Mouse (Mus musculus) lung, postnatal 10 days (tissue): ENCODE measurements at regions not wholly inside any gene's neighbourhood (a gene's known extent, or its start where the extent isn't known, plus 50 kb on each side); places are given as distances from the start of the nearest gene placed in this dataset.

Experiments used
- DNase-seq: peaks from one replicate; pipeline ENCODE4 v3.0.0; 2021

GRCm38 (mm10) chr9:100404426-100404825, 82.2 kb downstream of the Il20rb start:
- DNase-seq = no peak

GRCm38 (mm10) chr9:100400366-100400765, 86.2 kb downstream of the Il20rb start:
- peak; percentile 78 for DNase-seq

- no peak for DNase-seq
These were observed 90.2 kb downstream of the Il20rb start for GRCm38 (mm10) chr9:100396340-100396910.

- DNase-seq = peak; percentile 91
These were observed 90.9 kb downstream of the Il20rb start for GRCm38 (mm10) chr9:100395711-100396110.

GRCm38 (mm10) chr9:100394632-100395031, 92.0 kb downstream of the Il20rb start:
- DNase-seq = no peak

GRCm38 (mm10) chr9:100394166-100394565, 92.4 kb downstream of the Il20rb start:
- no peak for DNase-seq

- DNase-seq = no peak
These were observed 94.3 kb downstream of the Il20rb start for GRCm38 (mm10) chr9:100392262-100392661.

GRCm38 (mm10) chr9:100391566-100392213, 94.9 kb downstream of the Il20rb start:
- DNase-seq = no peak

GRCm38 (mm10) chr9:100388393-100388792, 98.2 kb downstream of the Il20rb start:
- DNase-seq = no peak

GRCm38 (mm10) chr9:100387171-100387685, 99.4 kb downstream of the Il20rb start:
- DNase-seq = no peak

- DNase-seq = peak; percentile 69
These were observed 104.1 kb downstream of the Il20rb start for GRCm38 (mm10) chr9:100382492-100382891.

- no peak for DNase-seq
These were observed 116.7 kb downstream of the Il20rb start for GRCm38 (mm10) chr9:100369921-100370320.

- no peak for DNase-seq
These were observed 119.8 kb downstream of the Il20rb start for GRCm38 (mm10) chr9:100366816-100367215.

GRCm38 (mm10) chr9:100359934-100360716, 126.5 kb downstream of the Il20rb start:
- DNase-seq = peak; percentile 59

GRCm38 (mm10) chr9:100357553-100357952, 129.0 kb downstream of the Il20rb start:
- no peak for DNase-seq

- DNase-seq = no peak
These were observed 145.8 kb downstream of the Il20rb start for GRCm38 (mm10) chr9:100340796-100341195.

GRCm38 (mm10) chr9:100307765-100308164, 178.8 kb downstream of the Il20rb start:
- no peak for DNase-seq

- no peak for DNase-seq
These were observed 179.2 kb downstream of the Il20rb start for GRCm38 (mm10) chr9:100307364-100307763.

GRCm38 (mm10) chr9:100303762-100304161, 182.8 kb downstream of the Il20rb start:
- DNase-seq = no peak

- peak; percentile 7 for DNase-seq
These were observed 185.0 kb downstream of the Il20rb start for GRCm38 (mm10) chr9:100301613-100302012.

GRCm38 (mm10) chr9:100277361-100277760, 209.2 kb downstream of the Il20rb start:
- DNase-seq = no peak

- DNase-seq = no peak
These were observed 219.8 kb downstream of the Il20rb start for GRCm38 (mm10) chr9:100266528-100267387.

- no peak for DNase-seq
These were observed 234.2 kb downstream of the Il20rb start for GRCm38 (mm10) chr9:100252409-100252808.
